Mouse (Mus musculus): ENCODE measurements around the gene Hp1bp3. TPM values are rescaled to one million over a fixed set of nuclear protein-coding genes. Genes with fewer than 3 reads are reported as not detected.

Hp1bp3 gene
- total and polyA plus RNA-seq, 3 experiments, result 61.9 to 78.2 (median 66.9) TPM

- TF ChIP-seq MEF2A (IDR thresholded peaks at IDR 0.05; ENCODE audit: borderline replicate concordance, low read depth, low read length) (no peak), NELFE (IDR thresholded peaks at IDR 0.05; ENCODE audit: low read depth, low read length) (no peak), CHD1 (IDR thresholded peaks at IDR 0.05; ENCODE audit: low read depth, low read length) (no peak), RCOR1 (conservative IDR thresholded peaks at IDR 0.05; ENCODE audit: low read depth, low read length) (no peak), GABPA (IDR thresholded peaks at IDR 0.05; ENCODE audit: insufficient replicate concordance, low read depth, low read length) (no peak), BHLHE40 (IDR thresholded peaks at IDR 0.05; ENCODE audit: low read depth, low read length) (no peak)
- DNase-seq (ENCODE audit: extremely low read depth), result no peak
- no peak overlapping the region for H3K9ac ChIP-seq (ENCODE audit: insufficient read depth, low read depth)
- no peaks in the 10 kb centered on the region for H3K79me2 ChIP-seq (replicated peaks; ENCODE audit: control insufficient read depth, extremely low read depth, insufficient read depth, poor library complexity, severe bottlenecking)
- no peak overlapping the region for H3K27ac ChIP-seq (ENCODE audit: insufficient read depth, low read depth)
- dilution Hi-C loops (cut with MboI; ENCODE audit: extremely low pct_ligation_motif_present, extremely low pct_unique_long_range_greater_than_20kb, low sequenced_read_pairs) (no loop called here), in situ Hi-C loops (cut with MboI; ENCODE audit: low pct_ligation_motif_present, low pct_unique_long_range_greater_than_20kb, low sequenced_read_pairs) (no loop called here)
- H3K27me3 ChIP-seq (replicated peaks), result no peaks in the 10 kb centered on the region
- peaks cover 60 to 88% of the 10 kb centered on the region in 2 experiments for H3K36me3 ChIP-seq (replicated peaks in 1 of 2; ENCODE audit: control insufficient read depth in 1 of 2, insufficient read depth in 1 of 2, low read length in 1 of 2)
- no peak overlapping the region for H3K4me3 ChIP-seq (replicated peaks in 1 of 3; ENCODE audit: low read depth in 2 of 3, low read length in 2 of 3, poor library complexity in 1 of 3)
- no peak overlapping the region for H3K4me2 ChIP-seq (ENCODE audit: insufficient read depth, low read depth, poor library complexity, severe bottlenecking)
- H3K4me1 ChIP-seq (ENCODE audit: control insufficient read depth in 1 of 2, insufficient read depth in 2 of 2), result peaks cover 0 to 2% of the 10 kb centered on the region in 2 experiments; a peak in 1 of 4 replicates
- no peaks in the 10 kb centered on the region for H3K9me3 ChIP-seq (replicated peaks; ENCODE audit: low read length)
Measured at GRCm38 (mm10) chr4:138201696-138202095, 14.4 kb upstream of the Hp1bp3 start.

GRCm38 (mm10) chr4:138210116-138210515, 6.0 kb upstream of the Hp1bp3 start:
- in situ Hi-C loops (cut with MboI; ENCODE audit: low pct_ligation_motif_present, low pct_unique_long_range_greater_than_20kb, low sequenced_read_pairs), result no loop called here
- dilution Hi-C loops (cut with MboI; ENCODE audit: extremely low pct_ligation_motif_present, extremely low pct_unique_long_range_greater_than_20kb, low sequenced_read_pairs), result no loop called here
- TF ChIP-seq TBP (conservative IDR thresholded peaks at IDR 0.05; ENCODE audit: low read depth, low read length) (no peak), ZKSCAN1 (IDR thresholded peaks at IDR 0.05; ENCODE audit: borderline replicate concordance, low read depth, low read length) (no peak), RAD21 (IDR thresholded peaks at IDR 0.05; ENCODE audit: low read depth, low read length) (no peak), MAZ (IDR thresholded peaks at IDR 0.05; ENCODE audit: low read depth, low read length) (no peak), MYC (IDR thresholded peaks at IDR 0.05; ENCODE audit: low read depth, low read length) (no peak), BHLHE40 (IDR thresholded peaks at IDR 0.05; ENCODE audit: low read depth, low read length) (no peak), UBTF (IDR thresholded peaks at IDR 0.05; ENCODE audit: low read depth, low read length) (no peak)
- H3K4me2 ChIP-seq (ENCODE audit: insufficient read depth, low read depth, poor library complexity, severe bottlenecking), result no peak overlapping the region
- no peak overlapping the region for H3K4me3 ChIP-seq (replicated peaks in 1 of 3; ENCODE audit: low read depth in 2 of 3, low read length in 2 of 3, poor library complexity in 1 of 3)
- H3K27ac ChIP-seq (ENCODE audit: insufficient read depth, low read depth), result no peak overlapping the region
- no peak overlapping the region for H3K9ac ChIP-seq (ENCODE audit: insufficient read depth, low read depth)
- no peaks in the 10 kb centered on the region for H3K9me3 ChIP-seq (replicated peaks; ENCODE audit: low read length)
- no peak for DNase-seq (ENCODE audit: extremely low read depth)
- no peaks in the 10 kb centered on the region for H3K27me3 ChIP-seq (replicated peaks)
- no peaks in the 10 kb centered on the region for H3K79me2 ChIP-seq (replicated peaks; ENCODE audit: control insufficient read depth, extremely low read depth, insufficient read depth, poor library complexity, severe bottlenecking)
- peaks cover 26 to 46% of the 10 kb centered on the region in 2 experiments for H3K36me3 ChIP-seq (replicated peaks in 1 of 2; ENCODE audit: control insufficient read depth in 1 of 2, insufficient read depth in 1 of 2, low read length in 1 of 2)
- H3K4me1 ChIP-seq (ENCODE audit: control insufficient read depth in 1 of 2, insufficient read depth in 2 of 2), result no peaks in the 10 kb centered on the region

GRCm38 (mm10) chr4:138213861-138214260, 2.2 kb upstream of the Hp1bp3 start:
- TF ChIP-seq GABPA (IDR thresholded peaks at IDR 0.05; ENCODE audit: insufficient replicate concordance, low read depth, low read length) (no peak), JUN (IDR thresholded peaks at IDR 0.05; ENCODE audit: insufficient read depth, low read depth, low read length) (no peak), BHLHE40 (IDR thresholded peaks at IDR 0.05; ENCODE audit: low read depth, low read length) (no peak), ZMIZ1 (IDR thresholded peaks at IDR 0.05; ENCODE audit: low read depth, low read length) (no peak), USF1 (IDR thresholded peaks at IDR 0.05; ENCODE audit: low read depth, low read length) (no peak), JUND (conservative IDR thresholded peaks at IDR 0.05; ENCODE audit: low read depth, low read length) (no peak), ZC3H11A (IDR thresholded peaks at IDR 0.05; ENCODE audit: low read depth, low read length) (no peak), ZNF384 (IDR thresholded peaks at IDR 0.05; ENCODE audit: low read depth, low read length) (no peak), UBTF (IDR thresholded peaks at IDR 0.05; ENCODE audit: low read depth, low read length) (no peak), IRF4 (IDR thresholded peaks at IDR 0.05; ENCODE audit: low read depth, low read length) (no peak), HCFC1 (IDR thresholded peaks at IDR 0.05; ENCODE audit: low read depth, low read length) (no peak), MAFK (IDR thresholded peaks at IDR 0.05; ENCODE audit: insufficient replicate concordance, low read length) (no peak), RCOR1 (conservative IDR thresholded peaks at IDR 0.05; ENCODE audit: low read depth, low read length) (no peak), KAT2A (IDR thresholded peaks at IDR 0.05; ENCODE audit: insufficient replicate concordance, low read length) (no peak), MYC (IDR thresholded peaks at IDR 0.05; ENCODE audit: low read depth, low read length) (no peak)
- Histone ChIP-seq H3K79me2 (replicated peaks; ENCODE audit: control insufficient read depth, extremely low read depth, insufficient read depth, poor library complexity, severe bottlenecking) (peaks cover 16% of the 10 kb centered on the region), H3K9me3 (replicated peaks; ENCODE audit: low read length) (no peaks in the 10 kb centered on the region), H3K27me3 (replicated peaks) (no peaks in the 10 kb centered on the region), H3K9ac (ENCODE audit: insufficient read depth, low read depth) (no peak overlapping the region), H3K4me3 (replicated peaks in 1 of 3; ENCODE audit: low read depth in 2 of 3, low read length in 2 of 3, poor library complexity in 1 of 3) (no peak overlapping the region), H3K4me2 (ENCODE audit: insufficient read depth, low read depth, poor library complexity, severe bottlenecking) (no peak overlapping the region), H3K36me3 (replicated peaks in 1 of 2; ENCODE audit: control insufficient read depth in 1 of 2, insufficient read depth in 1 of 2, low read length in 1 of 2) (peaks cover 6 to 13% of the 10 kb centered on the region in 2 experiments), H3K27ac (ENCODE audit: insufficient read depth, low read depth) (no peak overlapping the region), H3K4me1 (ENCODE audit: control insufficient read depth in 1 of 2, insufficient read depth in 2 of 2) (peaks cover under 1 to 9% of the 10 kb centered on the region in 2 experiments; a peak in 3 of 4 replicates)
- dilution Hi-C loops (cut with MboI; ENCODE audit: extremely low pct_ligation_motif_present, extremely low pct_unique_long_range_greater_than_20kb, low sequenced_read_pairs) (no loop called here), in situ Hi-C loops (cut with MboI; ENCODE audit: low pct_ligation_motif_present, low pct_unique_long_range_greater_than_20kb, low sequenced_read_pairs) (no loop called here)
- no peak for DNase-seq (ENCODE audit: extremely low read depth)
